Mouse (Mus musculus) central nervous system, embryonic 14 days (tissue): ENCODE measurements around the gene Lix1. TPM values are rescaled to one million over a fixed set of nuclear protein-coding genes. Genes with fewer than 3 reads are reported as not detected.

Experiments used
- polyA plus RNA-seq: library from polyadenylated mRNA; depleted of rRNA; stranded (reverse); fragments of >200 nt; gene quantifications from 2 replicates; pipeline ENCODE4 v1.2.3, GENCODE M21; 2012; rRNA removed

The Lix1 gene
- polyA plus RNA-seq, result 12.3 and 17.6 TPM in 2 replicates

GRCm38 (mm10) chr17:17402222-17403004, at the start of gene Lix1:
Gene Lix1, plus strand, starts transcription at chr17:17402672.

DNA sequence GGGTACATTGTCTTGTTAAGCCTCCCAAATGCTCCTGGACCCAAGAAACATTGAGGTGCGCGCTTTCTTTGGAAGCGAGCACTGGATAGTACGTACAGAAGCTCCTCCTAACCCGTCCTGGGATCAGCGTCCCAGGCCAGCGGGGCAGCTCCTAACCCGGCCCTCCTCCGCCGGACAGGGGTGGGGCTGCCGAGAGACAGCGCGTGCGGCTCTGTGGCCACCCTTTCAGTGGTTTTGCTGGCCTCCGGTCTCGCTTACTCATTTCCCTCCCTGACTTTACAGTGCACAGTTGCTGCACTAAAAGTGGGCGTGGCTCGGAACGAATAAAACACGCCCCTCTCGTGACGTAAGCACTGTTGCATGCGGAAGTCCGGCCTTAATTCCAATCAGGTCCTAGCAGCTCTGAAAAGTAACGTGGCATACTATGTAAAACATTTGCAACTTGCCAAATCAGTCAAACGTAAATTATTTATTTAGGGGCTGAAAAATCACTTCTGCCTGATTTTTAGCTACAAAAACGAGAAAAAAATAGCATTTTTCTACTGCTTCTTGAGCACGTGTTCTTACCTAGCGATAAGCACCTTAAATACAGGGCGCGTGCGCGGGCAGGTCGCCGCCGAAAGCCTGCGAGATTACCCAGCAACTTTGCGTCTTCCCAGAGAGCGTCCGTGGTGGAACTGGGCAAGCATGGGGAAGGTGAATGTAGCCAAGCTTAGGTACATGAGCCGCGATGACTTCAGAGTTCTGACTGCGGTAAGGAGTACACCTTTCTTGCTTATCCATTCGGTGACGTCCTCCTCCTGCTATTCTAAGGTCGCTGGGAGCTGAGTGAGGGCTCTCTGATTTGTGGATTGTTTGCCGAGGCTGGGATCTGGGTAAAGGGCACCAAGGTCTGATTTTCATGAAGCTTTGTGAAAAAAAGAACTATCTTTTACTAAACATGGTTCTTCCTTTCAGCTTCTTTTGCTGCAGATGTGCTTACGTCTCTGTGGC, 28.3 kb upstream of the Lix1 start, which contains the start of gene Riok2:
Gene Riok2, plus strand, starts transcription at position 392 of the 993 bp plus-strand sequence.

Other genes with a start within 250 kb of the Lix1 start
- 31.2 and 33.7 TPM in 2 replicates for gene Riok2, start 28.4 kb upstream of the Lix1 start, polyA plus RNA-seq
- gene Lnpep, start 222.4 kb downstream of the Lix1 start, polyA plus RNA-seq, result 10.5 and 11.1 TPM in 2 replicates